Mouse (Mus musculus) adrenal gland, postnatal 14 days (tissue): Measurements from ENCODE around the gene Cort. TPM values are rescaled to one million over a fixed set of nuclear protein-coding genes. Genes with fewer than 3 reads are reported as not detected.
"Not testable (repeated sequence)": the region's sequence is repeated elsewhere in the genome, so short reads cannot be mapped to it uniquely, and the experiment has no call there.

Experiments
- DNase-seq: peaks from one replicate; pipeline ENCODE4 v3.0.0; 2021; ENCODE audit warnings: mixed read lengths
- total RNA-seq: library from RNA; stranded (reverse); gene quantifications from 2 replicates; pipeline ENCODE4 v1.2.3, GENCODE M21; 2021

Gene Cort
- total RNA-seq, 1 experiment from 2014 or later, result 1.3 TPM

DNA sequence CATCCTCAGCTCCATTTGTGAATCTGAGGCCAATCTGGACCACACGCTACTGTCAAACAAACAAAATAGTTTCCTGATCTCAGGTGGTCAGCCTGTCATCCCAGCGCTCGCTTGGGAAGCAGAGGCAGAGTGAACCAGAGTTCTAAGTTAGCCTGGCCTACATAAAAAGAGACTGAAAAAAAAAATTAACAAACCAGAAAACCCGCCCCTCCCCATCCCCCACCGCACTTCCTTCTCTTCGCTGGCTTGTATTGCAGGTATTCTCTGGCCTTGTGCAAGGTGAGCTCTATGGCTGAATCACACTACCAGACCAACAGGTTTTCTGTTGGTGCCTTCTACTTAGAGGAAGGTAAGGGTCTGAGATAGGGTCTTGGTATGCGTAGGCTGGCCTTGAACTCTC lies 21.0 kb upstream of the Cort start:
- DNase-seq, result no peak

DNA sequence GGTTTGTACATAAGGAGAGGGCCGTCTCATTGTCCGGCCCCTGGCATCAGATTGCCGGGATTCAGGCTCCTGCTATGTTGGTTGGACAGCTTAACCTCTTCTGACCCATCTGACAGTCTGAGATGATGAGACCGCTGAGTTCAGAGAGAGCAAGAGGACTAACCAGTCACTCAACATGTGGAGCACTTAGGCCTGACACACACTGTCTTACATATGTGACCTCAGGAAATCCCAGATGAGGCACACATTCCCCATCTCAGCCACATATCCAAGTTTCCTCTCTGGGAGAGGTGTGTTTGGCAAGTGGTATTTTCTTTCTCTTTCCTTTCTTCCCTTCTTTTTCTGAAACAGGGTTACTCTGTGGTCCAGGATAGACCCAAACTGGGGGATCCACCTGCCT lies 18.6 kb upstream of the Cort start:
- no peak for DNase-seq

DNA sequence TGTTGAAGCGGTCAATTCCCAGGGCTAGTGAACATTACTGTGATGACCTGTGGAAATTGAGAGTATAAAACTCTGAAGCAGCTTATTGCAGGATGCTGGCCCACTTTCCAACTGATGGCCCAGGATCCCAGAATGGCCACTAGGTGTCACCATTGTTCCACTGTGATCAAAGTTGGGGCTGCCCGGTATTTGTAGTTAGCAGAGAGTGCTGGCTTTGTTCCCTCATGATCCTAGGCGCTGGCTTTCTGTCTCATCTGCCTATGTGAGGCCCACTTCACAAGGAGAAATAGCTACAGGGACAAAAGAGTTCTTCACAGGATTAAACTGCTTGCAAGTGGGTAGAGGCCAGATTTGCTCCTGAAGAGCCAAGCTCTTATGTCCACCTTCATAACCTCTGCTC lies 17.9 kb upstream of the Cort start:
- peak; percentile 89 for DNase-seq

DNA sequence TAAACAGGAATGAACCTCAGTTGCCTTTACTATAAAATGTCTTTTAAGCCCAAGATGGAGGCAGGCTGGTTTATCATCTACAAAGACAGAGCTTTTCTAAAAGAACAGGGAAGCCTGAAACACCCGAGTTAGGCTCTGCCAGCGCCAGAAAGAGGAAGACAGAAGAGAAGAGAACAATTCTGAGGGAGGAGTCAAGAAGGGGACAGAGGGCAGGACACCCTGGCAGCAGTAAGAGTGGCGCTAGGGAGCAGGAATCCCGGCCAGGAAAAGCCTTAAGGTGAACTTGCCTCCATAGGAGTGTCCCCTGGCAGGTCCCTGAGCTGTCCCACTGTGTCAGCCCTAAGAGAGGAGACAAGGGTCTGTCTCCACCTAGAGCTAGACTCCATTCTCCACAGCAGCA lies 17.0 kb upstream of the Cort start:
- DNase-seq, result no peak

DNA sequence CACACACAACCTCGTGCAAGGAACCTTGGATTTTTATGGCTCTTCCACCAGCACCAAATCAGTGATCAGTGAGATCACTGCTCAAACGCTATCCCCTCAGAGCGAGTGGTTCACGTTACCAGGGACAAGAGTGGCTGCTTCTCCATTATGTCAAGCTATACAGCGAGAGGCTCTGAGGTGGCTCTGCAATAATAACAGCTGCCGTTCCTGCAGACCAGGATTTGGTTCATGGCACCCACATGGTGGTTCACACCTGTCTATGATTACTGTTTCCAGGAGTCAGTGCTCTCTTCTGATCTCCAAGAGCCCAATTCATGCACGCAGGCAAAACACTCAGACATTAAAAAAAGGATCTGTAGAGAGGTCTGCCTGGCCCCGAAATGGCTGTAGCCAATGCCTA lies 12.0 kb upstream of the Cort start:
- no peak for DNase-seq

DNA sequence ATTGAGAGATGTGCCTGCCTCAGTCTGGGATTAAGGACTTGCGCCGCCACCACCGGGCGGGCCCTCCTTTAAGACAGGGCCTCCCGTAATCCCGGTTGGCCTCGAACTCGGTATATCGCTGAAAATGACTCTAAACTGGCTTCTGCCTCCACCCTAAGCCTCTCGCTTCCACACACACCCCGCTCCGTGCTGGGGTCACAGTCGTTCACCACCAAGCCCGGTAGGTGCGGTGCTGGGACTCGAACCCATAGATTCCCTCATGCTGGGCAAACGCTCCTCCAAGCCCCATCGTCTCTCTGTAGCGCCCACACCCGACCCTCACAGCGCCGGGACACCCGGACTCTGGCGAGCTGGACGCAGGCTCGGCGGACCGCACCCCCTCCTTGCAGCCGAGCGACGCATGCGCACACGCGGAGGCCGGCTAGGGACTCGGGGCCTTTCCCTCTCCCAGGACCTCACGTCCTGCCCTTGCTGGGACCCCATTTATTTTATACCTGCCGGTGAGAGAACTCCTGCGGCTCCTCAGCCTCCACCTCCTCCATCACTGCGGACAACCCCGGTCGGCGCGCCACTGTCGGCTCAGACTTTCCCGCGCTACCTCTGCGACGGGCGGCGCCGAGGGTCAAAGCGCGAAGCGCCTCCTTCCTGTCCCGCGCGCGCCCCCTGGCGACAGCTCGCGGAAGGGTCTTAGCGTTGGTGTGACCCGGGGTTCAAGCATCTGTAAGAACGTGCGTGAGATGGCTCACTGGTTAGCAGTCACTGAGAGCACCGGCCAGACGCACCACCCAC lies 10.6 kb upstream of the Cort start, which contains the start of gene Cenps:
Gene Cenps (minus strand): TSS at position 648 of the 789 bp plus-strand sequence.
- DNase-seq, result peak; percentile 95

DNA sequence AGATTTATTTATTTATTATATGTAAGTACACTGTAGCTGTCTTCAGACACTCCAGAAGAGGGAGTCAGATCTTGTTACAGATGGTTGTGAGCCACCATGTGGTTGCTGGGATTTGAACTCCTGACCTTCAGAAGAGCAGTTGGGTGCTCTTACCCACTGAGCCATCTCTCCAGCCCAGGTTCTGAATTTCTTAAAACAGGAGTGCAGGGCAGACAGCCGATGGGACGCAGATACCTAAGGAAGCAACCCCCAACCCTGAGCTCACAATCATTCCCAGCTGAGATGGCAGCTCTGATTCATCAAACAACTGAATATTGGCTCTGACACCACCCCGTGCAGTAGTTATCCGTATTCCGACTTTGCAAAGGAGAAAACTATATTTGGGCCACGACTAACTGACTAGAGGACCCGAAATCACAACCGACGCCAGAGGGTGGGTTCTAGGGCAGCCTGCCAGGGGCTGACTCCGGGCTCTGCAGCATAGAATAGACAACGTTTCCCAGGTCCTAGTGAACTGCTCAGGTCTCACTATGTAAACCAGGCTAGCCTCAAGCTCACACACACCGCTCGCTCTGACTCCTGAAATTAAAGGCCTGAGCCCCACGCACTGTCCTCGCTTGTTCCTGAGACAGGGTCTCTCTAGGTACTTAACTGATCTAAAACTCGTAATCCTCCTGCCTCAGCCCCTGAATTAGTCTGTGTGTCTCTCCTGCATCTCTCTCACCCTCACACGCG lies 9.7 kb upstream of the Cort start:
- DNase-seq, result no peak

DNA sequence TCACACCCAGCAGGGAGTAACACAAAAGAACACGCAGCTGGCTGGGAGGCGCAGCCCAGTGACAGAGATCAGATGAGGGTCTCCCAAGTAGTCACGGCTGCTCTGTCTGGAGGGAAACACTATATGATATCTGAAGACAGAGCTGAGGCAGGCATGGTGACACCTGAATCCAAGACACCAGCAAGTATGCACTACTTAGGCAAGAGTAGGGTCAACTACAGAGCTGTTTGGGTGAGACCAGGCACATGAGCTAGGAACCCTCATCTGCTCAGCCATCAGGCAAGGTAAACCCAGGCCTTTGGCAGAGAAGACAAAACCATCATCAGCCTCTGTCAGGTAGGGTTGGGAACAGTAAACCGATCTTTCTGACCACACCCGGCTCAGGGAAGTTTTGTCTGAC lies 6.8 kb upstream of the Cort start:
- no peak for DNase-seq

DNA sequence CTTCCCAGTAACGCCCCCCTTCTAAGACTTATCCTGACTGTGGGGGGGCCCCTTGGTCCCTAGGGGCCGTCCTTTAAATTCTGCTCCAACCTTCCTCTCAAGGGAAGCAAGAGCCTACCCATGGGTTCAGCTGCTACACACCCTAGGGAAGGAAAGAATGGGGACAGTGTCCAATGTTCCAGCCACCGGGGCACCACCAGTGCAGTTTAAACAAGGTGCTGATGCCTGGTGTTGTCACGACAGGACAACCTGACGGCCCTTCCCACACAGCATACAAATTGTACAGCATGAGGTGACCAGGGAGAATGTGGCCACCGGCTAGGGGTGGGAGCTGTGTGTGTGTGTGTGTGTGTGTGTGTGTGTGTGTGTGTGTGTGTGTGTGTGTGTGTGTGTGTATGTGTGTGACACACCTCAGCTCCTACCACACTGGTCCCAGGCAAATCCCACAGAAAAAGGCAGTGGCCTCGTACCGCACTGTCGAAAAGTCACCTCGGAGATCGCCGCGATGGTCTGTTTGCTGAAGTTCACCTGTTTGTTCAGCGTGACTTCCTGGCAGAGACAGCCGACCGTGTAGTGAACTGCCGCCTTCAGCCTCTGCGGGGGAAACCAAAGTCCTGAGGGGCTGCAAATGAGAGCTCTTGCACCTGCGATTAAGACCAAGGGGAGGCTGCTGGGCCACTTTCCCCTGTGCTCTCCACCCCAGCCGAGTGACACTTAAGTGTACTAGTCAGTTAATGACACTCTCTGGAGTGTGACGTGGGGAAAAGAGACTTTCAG lies 5.4 kb upstream of the Cort start:
- no peak for DNase-seq

DNA sequence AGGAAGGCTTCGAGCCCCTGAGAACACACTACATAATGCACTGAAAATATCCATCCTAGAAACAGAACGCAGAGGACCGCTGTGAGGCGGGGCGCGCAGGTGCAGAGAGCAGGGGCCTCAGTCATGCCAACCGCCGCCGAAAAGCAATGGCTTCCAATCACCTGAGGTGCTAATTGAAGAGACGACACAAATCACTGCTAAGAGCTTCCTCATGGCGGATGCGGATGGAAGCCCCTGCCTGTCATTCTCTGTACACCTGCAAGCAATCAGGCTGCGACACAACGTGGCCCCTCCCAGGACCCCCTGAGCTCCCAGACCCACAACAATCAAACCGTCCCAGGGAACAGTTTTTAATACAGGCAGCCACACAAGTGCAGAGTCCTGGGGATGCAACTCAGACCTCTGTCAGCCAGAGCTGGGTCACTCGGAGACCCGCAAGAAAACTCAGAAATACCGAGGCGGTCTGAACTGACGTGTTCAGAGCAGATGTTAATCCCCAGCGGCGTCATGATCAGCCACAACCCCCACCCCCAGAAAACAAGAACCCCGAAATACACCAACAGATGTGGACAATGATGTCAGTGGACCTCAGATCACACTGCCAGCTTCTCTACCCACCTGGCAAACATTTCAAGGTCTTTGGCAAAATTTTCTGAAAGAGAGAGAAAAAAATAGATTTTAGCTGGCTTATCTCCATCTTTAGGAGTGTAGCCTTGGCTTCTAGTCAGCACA lies 4.6 kb upstream of the Cort start:
- no peak for DNase-seq

DNA sequence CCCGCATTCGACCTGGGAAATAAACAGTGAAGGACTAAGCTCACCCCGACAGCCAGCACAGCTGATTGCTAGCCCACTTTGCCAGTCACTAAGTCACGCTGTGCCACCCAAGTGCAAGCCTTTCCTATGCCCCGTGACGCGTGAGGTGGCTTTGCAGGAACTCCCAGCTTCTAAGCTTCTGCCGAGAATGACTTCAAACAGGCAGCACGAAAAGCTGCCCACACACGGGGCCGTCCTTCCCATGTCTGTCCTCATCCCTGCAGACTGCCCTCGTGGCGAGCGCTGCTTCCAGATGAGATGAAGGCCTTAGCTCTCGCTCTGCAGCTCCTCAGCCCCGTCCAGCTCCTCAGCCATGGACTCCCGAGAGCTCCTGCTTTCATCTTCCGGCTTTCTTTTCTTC lies 1.9 kb upstream of the Cort start:
- DNase-seq, result no peak

DNA sequence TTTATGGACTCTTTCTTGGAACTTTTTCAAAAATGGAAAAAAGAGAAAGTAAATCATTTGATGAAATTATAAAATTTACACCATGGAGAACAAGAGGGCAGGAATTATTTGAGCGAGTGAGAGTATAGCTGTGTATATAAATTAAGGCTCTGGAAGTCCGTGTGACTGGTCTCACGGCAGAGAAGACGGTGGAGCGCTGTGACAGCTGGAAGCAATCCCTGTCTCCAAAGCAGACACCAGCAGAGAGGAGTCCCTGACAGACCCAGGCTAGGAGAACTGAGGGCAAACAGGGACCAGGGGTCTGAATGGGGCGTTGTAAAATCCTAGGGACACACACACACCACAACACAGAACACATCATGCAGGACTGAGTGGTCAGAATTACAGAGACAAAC lies 451 bp downstream of the Cort start:
- no peak for DNase-seq

DNA sequence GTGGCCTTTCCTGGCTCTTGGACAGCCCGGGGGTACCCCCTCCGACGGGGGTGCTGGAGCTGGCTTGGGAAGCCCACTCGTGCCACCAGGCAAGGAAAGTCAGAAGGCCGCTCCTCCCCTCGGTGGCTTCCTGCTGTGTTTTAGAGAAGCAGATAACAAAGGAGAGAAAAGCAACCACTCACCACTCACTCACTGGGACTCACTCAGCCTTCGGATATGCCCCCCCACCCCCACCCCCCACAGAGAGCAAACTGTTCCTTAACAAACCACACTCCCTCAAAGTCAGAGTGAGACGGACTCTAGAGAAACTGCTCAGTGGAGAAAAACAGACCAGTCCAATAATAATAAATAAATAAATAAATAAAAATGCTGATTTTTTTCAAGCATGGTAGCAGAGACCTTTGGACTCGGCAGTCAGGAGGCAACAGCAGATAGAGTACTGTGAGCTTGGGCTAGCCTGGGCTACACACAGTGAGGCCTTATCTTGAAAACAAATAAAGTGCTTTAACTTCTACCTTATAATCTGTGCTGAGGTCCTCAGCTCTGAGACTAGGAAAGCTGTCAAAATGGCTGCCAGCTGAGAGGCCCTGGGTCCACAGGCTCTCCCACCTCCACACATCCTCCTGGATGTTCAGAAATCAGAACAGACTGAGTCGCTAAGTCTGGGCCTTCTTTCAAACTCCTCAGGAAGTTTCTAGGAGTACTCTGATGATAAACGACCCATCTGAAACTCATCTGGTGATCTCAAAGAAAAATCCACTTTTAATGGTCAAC lies 1.0 kb downstream of the Cort start:
- no peak for DNase-seq

DNA sequence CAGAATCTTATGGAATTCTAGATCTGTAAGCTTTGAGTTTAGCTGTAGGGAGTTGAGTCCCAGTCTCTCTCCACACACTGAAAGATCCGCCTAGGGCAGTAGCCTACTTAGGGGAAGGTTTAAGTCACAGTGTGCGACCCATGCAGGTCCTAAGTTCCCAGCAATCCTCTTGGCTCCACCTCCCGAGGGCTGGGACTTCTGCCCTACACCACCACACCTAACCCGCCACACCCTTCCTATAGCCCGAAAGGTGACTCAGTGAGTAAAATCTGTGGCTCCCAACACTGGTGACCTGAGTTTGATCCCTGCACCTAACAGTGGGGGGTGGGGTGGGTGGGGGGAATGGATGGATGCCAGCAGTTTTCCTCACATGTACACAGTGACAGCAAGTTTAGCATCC lies 3.1 kb downstream of the Cort start:
- DNase-seq, result no peak

DNA sequence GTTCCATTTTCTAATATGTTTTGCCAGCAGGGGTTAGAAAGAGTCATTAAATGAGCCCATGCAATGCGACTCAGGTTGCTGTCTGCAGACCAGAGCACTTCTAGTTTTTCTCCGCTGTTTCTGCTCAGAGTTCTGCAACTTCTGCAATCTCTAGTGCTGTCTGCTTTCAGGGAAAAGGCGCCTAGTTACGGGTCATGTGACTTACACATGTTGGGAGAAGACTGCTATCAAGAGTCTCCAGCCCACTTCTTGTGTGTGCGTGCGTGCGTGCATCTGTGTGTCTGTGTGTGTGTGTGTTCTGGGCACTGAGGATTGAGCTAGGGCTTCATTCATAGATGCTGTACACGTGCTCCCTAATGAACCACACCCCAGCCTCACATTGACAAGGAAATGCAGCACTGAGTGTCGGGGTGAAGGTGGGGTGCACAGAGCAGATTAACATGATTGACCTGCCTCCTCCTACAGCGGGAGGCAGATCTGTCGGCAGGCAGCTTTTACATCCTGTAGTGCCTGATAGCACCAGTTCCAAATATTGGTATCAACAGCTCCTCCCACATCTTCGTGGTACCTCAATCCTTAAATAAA lies 6.5 kb downstream of the Cort start:
- DNase-seq, result not testable (repeated sequence)

DNA sequence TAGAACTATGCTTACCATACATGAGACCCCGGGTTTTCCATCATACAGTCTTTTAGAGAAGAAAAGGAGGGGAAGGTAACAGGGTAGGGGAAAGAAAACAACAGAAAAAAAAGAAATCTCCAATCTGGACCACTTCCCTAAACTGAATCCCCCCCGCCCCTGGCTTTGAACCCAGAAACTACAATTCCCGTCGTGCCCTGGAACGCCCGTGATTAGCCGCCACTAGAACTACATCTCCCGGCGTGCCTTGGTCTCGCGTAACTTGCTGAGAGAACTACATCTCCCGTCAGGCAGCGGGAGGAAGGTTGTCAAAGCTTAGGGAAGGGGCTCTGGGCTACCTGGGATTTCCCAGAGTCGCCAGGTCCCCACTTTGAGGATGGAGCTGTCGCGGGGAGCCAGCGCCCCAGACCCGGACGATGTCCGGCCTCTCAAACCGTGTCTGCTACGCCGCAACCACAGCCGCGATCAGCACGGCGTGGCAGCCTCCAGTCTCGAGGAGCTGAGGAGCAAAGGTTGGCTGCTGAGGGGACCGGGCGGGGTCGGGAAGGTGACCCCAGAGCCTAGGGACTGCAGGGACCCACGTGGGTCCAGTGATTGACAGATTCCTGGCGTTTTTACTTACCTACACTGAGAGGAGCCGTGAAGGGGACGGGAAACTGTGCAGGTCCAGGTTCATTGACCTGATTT lies 22.5 kb downstream of the Cort start, which contains the start of gene Dffa:
Gene Dffa (plus strand): TSS at position 272 of the 687 bp plus-strand sequence.
- DNase-seq, result peak; percentile 95

DNA sequence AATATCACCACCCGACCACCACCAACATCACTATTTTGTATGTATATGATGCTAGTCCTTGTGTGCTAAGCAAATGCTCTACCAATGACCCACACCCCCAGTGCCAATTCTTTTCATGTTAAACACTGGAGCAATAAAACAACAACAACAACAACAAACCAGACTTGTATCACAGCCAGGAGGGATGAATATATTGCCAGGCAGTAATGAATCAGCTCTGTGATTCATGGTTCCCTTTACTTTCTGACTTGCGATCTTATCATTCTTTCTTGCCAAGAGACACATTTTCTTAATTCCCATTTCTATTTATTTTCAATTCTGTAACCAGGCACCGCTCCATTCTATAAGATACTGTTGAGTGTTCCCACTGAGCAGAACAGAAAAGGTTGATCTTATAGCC lies 25.1 kb downstream of the Cort start:
- no peak for DNase-seq

DNA sequence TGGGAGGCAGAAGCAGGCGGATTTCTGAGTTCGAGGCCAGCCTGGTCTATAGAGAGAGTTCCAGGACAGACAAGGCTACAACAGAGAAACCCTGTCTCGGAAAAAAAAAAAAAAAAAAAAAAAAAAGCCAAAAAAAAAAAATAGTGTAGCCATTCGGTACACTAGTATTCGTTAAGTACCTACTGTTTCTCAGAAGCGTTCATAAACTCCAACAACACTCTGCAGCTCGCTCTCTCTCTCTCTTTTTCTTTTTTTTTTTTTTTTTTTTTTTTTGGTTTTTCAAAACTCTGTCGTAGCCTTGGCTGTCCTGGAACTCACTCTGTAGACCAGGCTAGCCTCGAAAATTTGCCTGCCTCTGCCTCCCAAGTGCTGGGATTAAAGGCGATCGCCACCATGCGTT lies 26.1 kb downstream of the Cort start:
- not testable (repeated sequence) for DNase-seq

DNA sequence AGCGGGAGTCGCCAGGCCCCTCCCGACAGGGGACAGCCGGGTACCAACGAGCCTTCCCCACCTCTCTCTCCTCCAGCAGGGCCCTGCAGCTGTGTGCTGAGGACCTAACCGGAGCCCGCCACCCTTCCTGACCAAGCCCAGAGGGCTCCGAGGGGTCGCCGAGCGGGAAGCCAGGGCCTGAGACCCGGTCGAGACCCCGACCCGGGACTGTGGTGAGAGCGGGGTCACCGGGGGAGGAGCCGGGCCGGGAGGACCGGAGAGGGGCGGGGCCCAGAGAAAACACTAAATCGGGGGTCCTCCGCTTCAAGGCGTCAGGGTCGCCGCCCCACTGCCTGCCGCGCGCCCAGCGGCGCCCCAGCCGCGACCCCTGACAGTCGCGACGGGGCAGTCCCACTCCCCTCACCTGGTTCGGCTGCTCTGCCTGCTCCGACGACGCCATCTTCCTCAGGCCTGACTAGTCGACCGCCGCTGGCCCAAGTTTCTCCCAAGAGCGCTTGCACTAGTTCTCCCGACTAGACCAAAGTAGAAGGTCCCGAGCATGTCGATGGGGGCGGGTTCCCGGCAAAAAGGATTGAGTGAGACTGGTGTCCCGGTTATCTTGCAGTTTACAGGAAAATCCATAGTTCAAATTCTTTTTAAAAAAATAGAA lies 27.1 kb downstream of the Cort start, which contains the start of gene Pex14:
Gene Pex14 (minus strand): TSS at position 508 of the 649 bp plus-strand sequence.
- peak; percentile 94 for DNase-seq

DNA sequence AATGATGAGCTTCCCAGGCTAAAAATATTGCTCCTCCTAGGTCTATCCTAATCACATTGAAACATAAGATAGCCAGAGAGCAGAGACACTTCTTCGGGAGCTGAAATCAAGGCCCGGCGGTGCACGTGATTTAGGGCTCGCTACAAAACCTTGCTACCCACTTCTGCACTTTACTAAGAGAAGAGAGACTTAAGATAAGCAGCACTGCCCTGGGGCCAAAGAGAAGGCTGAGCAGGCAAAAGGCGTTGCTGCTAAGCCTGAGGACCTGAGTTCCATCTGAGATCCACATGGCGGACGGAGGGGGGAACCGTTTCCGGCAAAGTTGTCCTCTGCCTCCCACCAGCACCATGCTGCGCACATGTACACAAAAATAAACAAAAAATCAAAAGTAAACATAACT lies 28.0 kb downstream of the Cort start:
- DNase-seq, result no peak
